Mouse (Mus musculus): ENCODE data around the gene 5730522E02Rik.

5730522E02Rik gene

DNA sequence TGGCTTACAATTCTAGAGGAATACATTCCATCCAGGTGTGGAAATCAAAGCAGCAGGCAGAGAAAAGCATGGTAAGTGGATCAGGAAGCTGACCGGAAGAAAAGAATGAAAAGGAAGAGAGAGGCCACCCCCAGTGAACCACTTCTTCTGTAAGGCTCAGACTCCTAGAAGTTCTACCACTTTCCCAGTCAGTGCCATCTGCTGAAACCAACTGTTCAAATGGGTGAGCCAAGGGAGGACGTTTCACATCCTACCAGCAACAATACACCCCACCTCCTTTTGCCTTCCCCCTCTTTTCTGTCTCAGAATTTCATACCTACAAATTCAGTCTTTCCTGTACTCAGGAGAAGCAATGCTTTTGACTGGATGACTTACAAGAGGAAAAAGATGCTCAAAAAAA, 197.0 kb downstream of the 5730522E02Rik start:
- DNase-seq (ENCODE audit: low read depth in 2 of 2, low spot score in 2 of 2) = no peak

DNA sequence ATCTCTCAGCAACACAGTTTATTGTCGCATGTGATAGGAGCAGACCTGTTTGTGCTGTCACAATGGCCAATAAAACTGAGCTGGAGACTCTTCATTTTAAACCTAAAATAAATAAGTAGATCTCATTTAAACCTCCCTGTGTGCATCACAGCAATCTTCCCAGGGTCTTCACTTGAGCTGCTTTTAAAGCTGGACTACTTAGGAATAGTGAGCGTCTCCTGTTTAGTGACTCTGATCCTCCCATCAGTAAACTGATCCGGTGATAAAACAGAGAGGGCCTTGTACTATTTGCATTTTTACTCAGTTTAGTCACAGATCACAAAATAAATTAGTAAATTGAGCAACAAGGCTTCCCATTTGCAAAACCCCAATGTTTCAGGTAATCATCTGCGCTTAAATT, 206.5 kb downstream of the 5730522E02Rik start:
- no peak for DNase-seq (ENCODE audit: low read depth in 2 of 2, low spot score in 2 of 2)

DNA sequence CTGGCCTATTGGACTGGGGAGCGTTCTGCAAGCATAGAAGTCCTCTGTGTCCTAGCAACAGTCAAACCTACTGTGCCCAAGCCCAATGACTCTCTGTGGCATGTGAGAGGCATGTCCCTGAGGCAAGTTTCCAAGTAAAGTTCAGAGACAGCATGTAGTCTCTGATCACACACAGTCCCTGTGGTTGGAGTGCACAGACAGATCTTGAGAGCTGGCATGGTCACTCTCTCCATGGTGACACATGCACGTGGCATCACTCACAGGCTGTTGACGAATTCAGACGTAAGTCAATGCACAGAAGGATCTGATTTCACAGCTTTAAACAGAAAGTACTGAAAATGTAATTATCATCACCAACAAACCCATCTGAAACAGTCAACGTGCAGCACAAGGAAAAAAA, 210.8 kb downstream of the 5730522E02Rik start:
- no peak for DNase-seq (ENCODE audit: low read depth in 2 of 2, low spot score in 2 of 2)

DNA sequence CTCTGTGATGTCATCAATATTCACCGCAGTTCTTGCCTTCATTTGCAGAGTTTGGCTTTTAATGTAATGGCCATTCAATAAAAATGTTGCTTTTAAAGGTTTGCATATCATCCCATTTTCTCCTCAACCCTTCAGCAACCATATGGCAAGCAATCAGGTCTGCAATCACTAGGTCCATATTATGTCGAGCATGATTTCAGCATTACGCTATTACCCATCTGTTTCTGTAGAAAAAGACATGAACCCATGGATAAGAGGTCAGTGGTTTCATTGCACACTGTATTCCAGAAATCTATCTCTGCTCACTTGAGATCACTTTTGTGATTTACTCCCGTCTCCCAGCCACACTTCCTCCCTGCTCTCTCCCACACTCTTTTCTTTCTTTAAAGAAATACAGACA, 213.1 kb downstream of the 5730522E02Rik start:
- DNase-seq (ENCODE audit: low read depth in 2 of 2, low spot score in 2 of 2) = no peak

DNA sequence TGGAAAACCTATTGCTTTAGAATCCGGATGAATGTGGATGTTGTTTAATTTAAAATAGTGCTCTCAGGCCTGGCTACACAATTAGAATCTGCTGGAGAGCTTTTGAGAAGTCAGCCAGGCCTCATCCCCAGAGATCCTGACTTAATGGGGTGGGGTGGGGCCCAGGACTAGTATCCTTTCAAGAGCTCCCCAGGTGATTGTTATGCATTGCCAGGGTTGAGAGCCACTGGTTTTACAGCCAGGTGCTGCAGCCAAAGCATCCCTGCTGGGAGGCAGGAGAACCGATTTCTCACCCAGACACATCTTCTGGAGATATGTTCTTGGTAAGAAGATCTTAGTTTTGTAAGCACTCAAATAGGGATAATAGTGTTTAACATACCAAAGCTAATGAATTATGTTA, 216.4 kb downstream of the 5730522E02Rik start:
- no peak for DNase-seq (ENCODE audit: low read depth in 2 of 2, low spot score in 2 of 2)

DNA sequence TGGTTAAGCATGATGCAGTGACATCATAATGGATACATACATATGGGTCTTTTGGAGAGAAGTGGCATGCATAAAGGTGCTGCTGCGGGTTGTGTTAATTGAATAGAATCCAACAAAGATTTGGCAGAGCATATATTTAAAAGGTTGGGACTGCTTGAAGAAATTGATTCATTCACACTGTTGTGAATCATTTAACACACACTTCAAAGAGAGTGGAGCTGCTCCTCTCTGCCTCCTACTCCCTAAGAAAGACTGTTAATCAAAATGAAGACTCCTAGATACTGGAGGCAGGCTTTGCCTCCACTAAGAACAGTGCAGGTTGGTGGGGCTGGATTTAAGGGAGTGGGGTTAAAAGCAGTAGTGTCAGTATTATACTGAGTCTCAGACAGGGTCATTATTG, 218.3 kb downstream of the 5730522E02Rik start:
- no peak for DNase-seq (ENCODE audit: low read depth in 2 of 2, low spot score in 2 of 2)

DNA sequence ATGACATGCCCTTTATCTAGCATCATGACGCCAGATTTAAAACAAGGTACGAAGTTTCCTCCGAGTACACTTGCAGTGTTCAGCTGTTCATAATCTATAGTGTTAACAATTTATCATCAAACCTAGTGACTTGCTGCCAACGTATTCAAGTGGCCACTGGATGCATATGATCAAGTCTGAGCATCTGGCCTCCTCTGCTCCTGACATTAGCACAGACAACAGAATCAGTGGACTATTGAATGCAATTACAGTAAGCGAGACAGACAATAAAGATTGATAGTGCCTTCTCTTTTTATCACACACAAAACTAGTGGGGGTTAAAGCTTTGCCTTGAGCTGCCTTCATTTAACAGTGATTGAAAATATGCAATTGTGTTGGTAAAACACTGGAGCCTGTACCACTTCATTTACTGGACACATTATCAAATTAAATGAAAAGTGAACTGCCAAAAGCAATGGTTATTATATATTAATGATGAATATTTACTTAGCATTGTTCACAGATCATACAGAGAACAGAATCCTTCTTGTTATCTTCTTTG, 231.8 kb downstream of the 5730522E02Rik start:
- DNase-seq (ENCODE audit: low read depth in 2 of 2, low spot score in 2 of 2) = no peak

DNA sequence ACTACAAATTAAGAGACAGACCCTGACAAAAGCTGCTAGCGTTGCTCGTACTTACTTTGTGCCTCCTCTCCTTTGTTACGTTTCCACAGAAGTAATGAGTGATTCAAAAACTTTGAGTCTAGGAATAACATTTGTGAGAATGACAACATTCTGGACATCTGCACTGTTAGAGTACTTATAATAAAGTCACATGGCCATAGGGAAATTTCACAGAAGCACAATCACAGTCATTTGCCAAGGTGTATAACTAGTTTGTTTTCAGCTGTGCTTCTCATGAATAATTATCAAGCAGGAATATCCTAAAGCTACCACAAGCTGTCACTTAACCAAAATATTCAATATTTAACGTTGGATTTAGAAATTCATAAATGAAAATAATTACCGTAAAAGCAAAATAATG, 269.1 kb downstream of the 5730522E02Rik start:
- no peak for DNase-seq (ENCODE audit: low read depth in 2 of 2, low spot score in 2 of 2)

DNA sequence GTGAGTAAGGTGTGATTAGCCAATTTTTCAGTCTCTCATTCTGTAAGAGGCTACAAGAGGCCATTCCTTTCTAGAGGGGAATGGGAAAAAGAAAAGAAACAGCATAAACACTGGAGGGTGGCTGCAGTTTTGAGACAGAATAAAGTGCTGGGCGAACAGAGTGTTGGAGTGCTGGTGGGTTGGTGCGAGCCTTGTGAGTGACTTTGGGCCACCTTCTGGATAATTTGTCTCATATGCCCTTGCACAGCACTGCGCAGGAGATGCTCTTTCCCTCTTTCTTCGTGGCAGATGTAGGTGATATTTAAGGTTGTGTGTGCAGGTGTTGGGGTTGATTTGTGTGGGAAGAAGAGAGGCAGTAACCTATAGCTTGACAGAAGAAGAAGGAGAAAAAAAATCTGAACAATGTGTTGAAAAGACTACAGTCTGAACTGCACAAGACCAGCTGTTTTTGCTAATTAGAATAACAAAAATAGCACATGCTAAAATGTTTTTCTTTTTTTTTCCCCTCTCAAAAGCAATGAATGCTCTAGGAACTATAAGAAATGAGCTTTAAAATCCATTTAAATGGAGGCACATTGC, 269.8 kb downstream of the 5730522E02Rik start:
- DNase-seq (ENCODE audit: low read depth in 2 of 2, low spot score in 2 of 2) = no peak

DNA sequence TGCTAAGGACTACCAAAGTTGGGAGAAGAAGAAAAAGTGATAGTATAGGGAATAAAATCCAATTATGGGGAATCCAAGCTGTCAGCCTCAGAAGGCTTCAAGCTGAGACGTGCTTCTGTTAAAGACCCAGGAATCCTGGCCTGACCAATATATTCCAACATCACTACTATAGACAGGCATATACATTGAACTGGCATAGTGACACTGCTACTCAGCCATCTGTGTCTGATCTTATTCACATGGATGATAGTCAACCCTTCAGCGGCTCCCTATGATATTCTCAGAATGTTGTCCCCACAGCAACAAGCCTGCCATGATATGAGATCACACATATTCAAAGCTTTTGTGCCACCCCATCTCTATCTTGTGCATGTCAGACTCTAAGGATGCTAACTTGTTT, 284.3 kb downstream of the 5730522E02Rik start:
- DNase-seq (ENCODE audit: low read depth in 2 of 2, low spot score in 2 of 2) = no peak

DNA sequence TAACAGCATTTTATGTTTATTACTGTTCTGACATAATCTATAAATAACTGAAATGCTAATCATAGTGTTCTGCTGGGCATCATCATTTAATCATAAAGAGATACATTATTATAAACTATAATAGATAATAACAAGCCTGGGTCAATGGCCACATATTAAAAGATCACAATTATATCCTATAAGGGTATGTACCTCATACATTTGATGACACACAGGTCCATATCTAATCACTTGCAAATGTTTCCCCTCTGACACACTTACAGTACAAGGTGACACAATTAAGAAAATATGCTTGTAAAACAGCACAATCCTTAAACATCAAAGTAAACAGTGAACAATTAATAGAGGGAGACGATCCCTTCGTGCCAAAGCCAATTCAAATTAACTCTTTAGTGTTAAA, 308.2 kb downstream of the 5730522E02Rik start:
- DNase-seq (ENCODE audit: low read depth in 2 of 2, low spot score in 2 of 2) = no peak

DNA sequence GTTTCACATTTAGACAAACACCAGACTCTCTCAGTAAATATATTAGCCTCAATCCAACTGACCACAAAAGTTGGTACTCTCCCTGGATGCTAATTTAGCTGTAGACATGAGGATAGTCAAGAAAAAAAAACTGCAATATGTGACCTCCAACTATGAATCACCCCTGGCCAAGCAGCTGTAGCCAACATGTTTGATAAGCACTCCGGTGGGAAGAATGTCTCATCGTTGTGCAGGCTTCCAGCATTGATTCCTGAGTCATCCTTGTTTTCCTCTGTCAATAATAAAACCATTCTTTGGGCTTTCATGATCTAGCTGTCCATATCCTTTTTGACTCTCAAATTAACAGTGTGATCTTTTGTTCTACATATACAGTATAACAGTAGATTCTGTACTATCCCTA, 308.9 kb downstream of the 5730522E02Rik start:
- DNase-seq (ENCODE audit: low read depth in 2 of 2, low spot score in 2 of 2) = no peak

DNA sequence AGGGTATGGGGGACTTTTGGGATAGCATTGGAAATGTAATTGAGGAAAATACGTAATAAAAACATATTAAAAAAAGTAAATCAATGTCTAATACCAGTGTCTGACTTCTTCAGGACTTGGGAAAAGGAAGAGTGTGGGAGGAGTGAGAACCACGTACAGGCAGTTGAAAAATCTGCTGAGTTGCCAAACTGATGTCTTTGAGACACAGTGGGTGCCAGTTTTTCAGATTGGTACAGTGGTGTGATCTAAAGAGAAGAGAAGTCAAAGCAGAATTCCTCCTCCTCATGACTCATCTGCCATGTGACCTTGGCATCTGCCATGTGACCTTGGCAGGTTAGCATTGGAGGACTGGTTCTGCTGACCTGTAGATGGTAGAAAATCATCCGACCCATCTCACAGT, 316.7 kb downstream of the 5730522E02Rik start:
- no peak for DNase-seq (ENCODE audit: low read depth in 2 of 2, low spot score in 2 of 2)

DNA sequence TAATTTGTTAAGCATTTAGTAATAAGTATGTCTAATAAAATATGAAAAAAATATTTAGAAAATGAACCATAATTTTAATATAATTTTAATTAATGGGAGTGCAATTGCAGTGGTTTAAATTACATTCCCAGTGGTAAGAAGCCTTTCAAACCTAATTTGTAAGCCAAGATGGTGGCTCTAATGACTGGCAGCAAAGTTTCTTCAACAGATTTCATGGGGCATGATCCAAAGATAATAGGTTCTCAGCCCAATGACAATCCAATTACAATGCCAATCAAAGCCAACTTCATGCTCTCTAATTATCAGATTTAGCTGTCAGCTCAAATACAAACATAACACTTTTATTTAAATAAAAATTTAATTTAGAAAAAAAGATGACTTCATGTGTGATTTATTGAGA, 337.6 kb downstream of the 5730522E02Rik start:
- no peak for DNase-seq (ENCODE audit: low read depth in 2 of 2, low spot score in 2 of 2)

DNA sequence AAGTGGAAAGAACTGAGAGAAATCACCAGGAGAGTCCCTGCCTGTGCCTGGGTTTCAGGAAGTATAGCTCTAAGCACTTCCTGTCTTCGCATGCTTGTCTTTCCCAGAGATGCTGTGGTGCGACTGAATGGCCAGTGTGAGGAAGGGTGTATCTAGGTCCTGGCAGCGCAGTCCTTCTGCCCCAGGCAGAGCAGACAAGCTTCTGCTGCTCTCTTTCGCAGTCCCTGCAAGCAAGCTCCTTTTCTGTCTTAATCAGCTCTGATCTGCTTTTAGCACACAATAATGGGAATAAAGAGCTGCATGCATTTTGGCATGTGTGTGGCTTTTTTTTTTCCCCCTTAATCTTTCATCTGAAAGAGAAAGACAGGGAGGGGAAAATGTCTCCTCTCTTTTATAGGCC, 338.2 kb downstream of the 5730522E02Rik start:
- DNase-seq (ENCODE audit: low read depth in 2 of 2, low spot score in 2 of 2) = no peak

DNA sequence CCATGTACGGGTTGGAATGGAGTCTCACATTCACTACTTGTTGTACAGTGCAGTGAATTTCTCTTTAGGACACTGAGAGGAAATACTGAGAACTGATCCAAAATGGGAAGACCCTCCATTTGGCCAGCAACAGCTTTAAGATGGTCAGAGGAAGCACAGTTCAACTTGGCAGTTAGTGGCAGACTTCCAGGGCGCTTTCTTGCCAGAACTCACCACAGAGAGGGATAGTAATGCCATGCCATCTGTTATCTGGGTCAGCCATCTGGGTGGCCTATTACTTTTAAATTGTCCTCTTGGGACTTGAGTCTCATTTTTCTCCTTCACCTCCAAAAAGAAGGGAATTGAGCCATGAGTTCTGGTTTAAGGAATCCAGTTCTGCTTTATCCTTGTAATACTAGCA, 344.3 kb downstream of the 5730522E02Rik start:
- no peak for DNase-seq (ENCODE audit: low read depth in 2 of 2, low spot score in 2 of 2)

DNA sequence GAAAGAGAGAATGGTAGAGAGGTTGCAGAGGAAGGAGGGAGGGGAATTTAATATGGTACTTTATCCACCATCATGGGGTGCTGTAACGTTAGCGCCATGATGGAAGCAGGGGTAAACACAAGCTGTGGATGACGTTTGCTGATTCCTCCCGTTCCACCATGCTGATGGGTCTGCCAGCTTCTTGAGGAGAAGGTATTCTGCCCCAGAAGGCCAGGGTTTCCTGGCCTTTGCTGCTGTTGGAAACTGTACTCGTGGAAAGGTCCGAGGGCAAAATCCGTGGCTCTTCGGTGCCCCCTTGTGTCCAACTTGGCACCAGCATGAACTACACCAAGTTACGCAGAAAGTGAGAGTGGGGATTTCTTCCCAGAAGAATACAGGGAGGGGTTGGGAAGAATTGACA, 347.9 kb downstream of the 5730522E02Rik start:
- no peak for DNase-seq (ENCODE audit: low read depth in 2 of 2, low spot score in 2 of 2)

DNA sequence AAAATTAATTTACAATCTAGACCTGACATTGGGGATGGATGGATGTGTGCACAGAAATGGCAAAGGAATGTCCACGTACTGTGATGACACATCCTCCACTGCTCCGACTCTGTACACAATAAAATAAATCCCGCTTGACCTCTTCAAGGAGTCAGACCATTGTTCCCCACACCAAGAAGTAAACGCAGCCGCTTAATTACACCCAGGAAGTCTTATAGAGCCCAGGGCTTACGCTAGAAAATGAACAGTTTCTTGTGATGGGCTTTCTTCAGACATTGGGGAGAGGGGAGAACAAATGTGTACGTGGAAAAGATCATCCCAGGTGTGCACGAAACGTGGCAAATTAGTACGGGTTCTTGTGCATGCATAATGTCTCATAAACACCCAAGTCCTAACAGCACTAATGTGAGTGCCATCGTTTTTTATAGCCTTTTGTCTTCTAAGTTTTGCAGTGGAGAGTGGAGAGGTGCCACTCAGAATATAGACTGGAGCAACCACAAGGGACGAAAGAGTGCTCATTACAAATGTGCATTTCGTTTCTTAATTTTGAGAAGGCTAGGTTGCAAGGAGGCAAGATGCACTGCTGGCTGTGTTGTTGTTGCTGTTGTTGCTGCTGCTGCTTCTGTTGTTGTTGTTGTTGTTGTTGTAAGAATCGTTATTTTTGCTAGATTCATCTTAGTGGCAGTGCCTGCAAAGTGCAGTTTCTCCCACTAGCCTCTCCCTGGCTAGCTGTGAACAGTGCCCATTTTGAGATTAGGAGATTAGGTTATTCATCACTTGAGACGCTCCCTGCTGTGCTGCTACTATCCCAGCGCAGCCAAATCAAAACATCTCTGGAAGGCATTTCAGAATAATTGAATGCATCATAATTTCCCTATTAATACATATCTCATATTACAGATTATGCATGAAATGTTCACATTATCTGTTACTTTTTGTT, 353.7 kb downstream of the 5730522E02Rik start:
- no peak for DNase-seq (ENCODE audit: low read depth in 2 of 2, low spot score in 2 of 2)

DNA sequence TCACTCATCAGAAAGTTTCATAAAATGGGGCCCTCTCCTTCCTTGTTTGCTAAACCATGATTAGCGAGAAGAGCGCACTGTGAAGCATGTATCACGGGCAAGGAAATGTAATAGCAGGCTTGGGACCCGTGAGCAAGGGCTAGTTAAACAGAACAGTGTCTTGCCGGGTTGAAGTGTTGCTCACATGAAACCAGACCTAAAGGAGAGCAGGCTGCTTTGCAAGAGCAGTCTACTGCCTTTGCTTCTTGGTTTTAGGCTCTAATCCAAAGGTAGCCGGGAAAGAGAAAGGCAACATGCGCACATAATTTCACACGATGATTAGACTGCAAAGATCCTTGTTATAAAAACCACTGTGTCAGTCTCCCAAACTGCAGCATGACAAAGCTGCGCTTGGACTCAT, 354.8 kb downstream of the 5730522E02Rik start:
- no peak for DNase-seq (ENCODE audit: low read depth in 2 of 2, low spot score in 2 of 2)

DNA sequence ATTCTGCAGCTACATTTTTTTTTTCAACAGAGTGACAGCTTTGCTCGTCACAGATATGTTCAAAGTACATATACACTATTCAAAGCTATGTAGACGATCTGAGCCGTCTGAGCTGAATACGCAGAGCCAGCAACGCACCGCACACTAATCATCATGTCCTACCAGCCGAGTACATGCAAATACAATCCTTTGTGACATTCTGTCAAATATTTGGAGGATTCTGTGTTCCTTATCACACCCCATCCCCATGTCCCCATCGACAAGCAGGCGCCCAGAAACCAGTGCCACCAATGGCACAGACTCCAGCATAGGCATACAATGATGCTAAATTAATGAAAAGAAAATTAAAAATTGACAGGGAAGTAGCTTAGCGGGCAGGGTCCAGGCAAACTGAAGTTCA, 356.3 kb downstream of the 5730522E02Rik start:
- DNase-seq (ENCODE audit: low read depth in 2 of 2, low spot score in 2 of 2) = no peak

DNA sequence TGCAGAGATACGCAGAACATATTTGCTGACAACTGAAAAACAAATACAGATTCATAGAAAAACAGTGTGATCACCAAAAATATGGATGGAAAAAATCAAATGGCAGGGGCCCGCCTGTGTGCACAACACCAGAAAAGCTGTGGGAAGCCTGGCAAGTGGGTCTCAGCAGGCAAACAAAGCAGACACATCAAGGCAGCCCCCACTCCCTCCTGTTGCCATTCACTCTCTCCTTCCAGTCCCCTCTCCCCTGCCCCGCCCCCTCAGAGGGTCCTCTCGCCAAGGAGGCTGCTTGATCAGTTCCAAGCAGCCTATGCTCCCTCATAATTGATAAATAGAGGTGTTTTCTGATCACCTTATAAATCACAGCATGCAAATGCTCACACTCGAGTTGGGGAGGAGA, 357.5 kb downstream of the 5730522E02Rik start:
- DNase-seq (ENCODE audit: low read depth in 2 of 2, low spot score in 2 of 2) = no peak

DNA sequence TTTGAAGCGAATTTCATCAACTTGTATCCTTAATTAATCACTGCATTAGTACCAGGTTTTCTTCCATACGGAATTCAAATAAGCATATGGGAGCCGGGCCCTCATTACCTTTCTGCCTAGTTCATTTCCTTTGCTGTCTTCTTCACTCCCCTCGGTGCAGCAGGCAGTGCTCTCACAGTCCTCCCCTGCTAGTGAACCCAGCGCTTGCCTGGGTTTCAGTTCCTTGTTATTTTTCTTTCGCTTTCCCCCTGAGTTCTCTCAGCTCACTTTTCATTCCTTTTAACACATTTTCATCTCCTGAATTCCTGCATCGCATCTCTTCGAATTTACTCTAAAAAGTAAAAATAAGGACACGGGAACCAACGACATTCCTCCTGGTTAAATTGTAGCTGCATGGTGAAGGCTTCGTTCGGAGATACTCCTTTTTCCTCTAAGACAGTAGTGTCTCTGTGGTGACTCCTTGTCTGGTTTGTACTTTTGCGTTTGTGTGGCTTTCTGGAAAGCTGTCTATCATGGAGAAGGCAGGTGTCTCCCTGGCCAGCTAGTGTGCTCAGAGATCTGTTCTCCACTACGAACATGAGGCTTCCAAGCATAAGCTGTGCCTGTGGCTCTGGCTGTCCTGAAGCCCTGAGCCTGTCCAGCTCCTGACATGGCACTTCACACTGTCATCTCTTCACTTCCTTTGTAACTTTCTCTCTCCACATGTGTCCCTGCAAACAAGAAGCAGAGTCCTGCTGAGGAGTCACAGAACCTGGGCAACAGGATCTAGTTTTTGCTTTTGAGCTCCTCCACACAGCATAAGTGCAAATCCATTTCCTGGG, 361.5 kb downstream of the 5730522E02Rik start:
- DNase-seq (ENCODE audit: low read depth in 2 of 2, low spot score in 2 of 2) = no peak
